Mouse (Mus musculus) heart, adult 2 months (tissue): Measurements from ENCODE around the gene Gas1.

ENCODE experiments used
- CTCF ChIP-seq: fragments of 200-600 bp; IDR thresholded peaks from 2 replicates; pipeline ENCODE4 v1.8.1; 2022; ENCODE audit warnings: antibody characterized with exemption, mild to moderate bottlenecking, moderate library complexity
- POLR2A ChIP-seq: fragments of 200-500 bp; IDR thresholded peaks from 2 replicates; pipeline ENCODE4 v1.6.1; 2011; ENCODE audit warnings: mild to moderate bottlenecking, low read depth, low read length, control low read depth; ENCODE audit not compliant: insufficient read depth

GRCm38 (mm10) chr13:60134439-60134799 lies 42.7 kb downstream of the Gas1 start:
- no peak for TF ChIP-seq CTCF
- no peak for TF ChIP-seq POLR2A
